ENCODE assay signal across 8 mouse cellular contexts in the genomic region with DNA sequence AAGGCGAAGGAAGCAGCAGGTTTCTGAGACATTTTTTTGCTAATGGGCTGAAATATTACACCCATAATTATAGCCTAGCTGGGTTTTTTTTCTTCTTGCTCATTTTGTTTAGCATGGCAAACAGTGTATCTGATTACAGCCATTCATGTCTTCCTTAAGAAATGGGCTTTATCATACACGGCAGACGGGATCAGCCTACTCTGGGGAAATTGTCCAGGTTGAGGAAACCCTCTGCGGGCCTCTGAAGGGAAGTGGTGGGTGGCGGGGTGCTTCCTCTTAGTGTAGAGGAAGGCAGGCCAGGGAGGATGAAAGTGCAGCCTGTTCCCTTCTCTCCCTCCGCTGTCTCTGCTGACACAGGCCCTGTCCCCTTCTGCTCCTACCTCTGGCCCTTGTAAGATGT.
DNase-seq lines count a peak whose midpoint lies in the region; ATAC-seq and TF ChIP-seq lines count a peak whose summit lies in the region.

No protein-coding gene starts in this region.

- peak; percentile 22 for DNase-seq in liver, adult 2 months (ENCODE audit: extremely low read depth, low read depth, low spot score)
- DNase-seq in embryonic facial prominence, embryonic 14.5 days (ENCODE audit: low spot score), result peak; percentile 70
- peak; percentile 68 for DNase-seq in lung, postnatal 36 days
- DNase-seq in thymus, postnatal 10 days (ENCODE audit: low spot score in 2 of 2), result peak; percentile 47 to 64
- no peak for DNase-seq in right cerebral cortex, postnatal 4 days
- no peak for DNase-seq in hindbrain, embryonic 11.5 days (ENCODE audit: low spot score)
- DNase-seq in cerebellum, postnatal 36 days, result no peak

- ATAC-seq in liver, embryonic 12.5 days, result no peak
- peak; percentile 87 for ATAC-seq in embryonic facial prominence, embryonic 14.5 days (ENCODE audit: low read depth)
- ATAC-seq in hindbrain, embryonic 11.5 days (ENCODE audit: low FRiP score), result no peak

- H3K4me3 ChIP-seq in liver, adult 2 months (ENCODE audit: insufficient read depth, low read depth, low read length), result no peak overlapping the region
- H3K4me3 ChIP-seq in liver, embryonic 12.5 days, result no peak overlapping the region
- H3K4me3 ChIP-seq in embryonic facial prominence, embryonic 14.5 days (ENCODE audit: low read depth, low read length), result no peak overlapping the region
- no peak overlapping the region for H3K4me3 ChIP-seq in hindbrain, embryonic 11.5 days (ENCODE audit: low read depth, low read length)

- H3K9me3 ChIP-seq in liver, embryonic 12.5 days (replicated peaks), result no peaks in the 10 kb centered on the region
- no peaks in the 10 kb centered on the region for H3K9me3 ChIP-seq in embryonic facial prominence, embryonic 14.5 days (ENCODE audit: control insufficient read depth, low read length)
- H3K9me3 ChIP-seq in hindbrain, embryonic 11.5 days (ENCODE audit: control insufficient read depth, low read length), result no peaks in the 10 kb centered on the region

- TF ChIP-seq CTCF in liver, adult 2 months (IDR thresholded peaks at IDR 0.05; ENCODE audit: low read depth, low read length), result no peak

- H3K79me2 ChIP-seq in liver, adult 2 months (ENCODE audit: control insufficient read depth, insufficient read depth, low read length), result no peaks in the 10 kb centered on the region

- H3K27ac ChIP-seq in liver, adult 2 months (replicated peaks; ENCODE audit: insufficient read depth, low read depth, low read length), result no peak overlapping the region
- no peak overlapping the region for H3K27ac ChIP-seq in liver, embryonic 12.5 days
- no peak overlapping the region for H3K27ac ChIP-seq in embryonic facial prominence, embryonic 14.5 days (replicated peaks; ENCODE audit: low read depth, low read length)
- no peak overlapping the region for H3K27ac ChIP-seq in hindbrain, embryonic 11.5 days (ENCODE audit: low read depth, low read length)

- no peak overlapping the region for H3K9ac ChIP-seq in liver, adult 2 months (ENCODE audit: low read depth, low read length)
- no peak overlapping the region for H3K9ac ChIP-seq in liver, embryonic 12.5 days
- H3K9ac ChIP-seq in embryonic facial prominence, embryonic 14.5 days (ENCODE audit: low read depth, low read length), result no peak overlapping the region
- no peak overlapping the region for H3K9ac ChIP-seq in hindbrain, embryonic 11.5 days (ENCODE audit: low read depth, low read length)

- no peaks in the 10 kb centered on the region for H3K36me3 ChIP-seq in liver, adult 2 months (ENCODE audit: control insufficient read depth, insufficient read depth, low read length)
- H3K36me3 ChIP-seq in liver, embryonic 12.5 days, result no peaks in the 10 kb centered on the region
- H3K36me3 ChIP-seq in embryonic facial prominence, embryonic 14.5 days (ENCODE audit: control insufficient read depth, insufficient read depth, low read length), result no peaks in the 10 kb centered on the region
- no peaks in the 10 kb centered on the region for H3K36me3 ChIP-seq in hindbrain, embryonic 11.5 days (ENCODE audit: control insufficient read depth, insufficient read depth, low read length)

- no peak for TF ChIP-seq POLR2A in liver, adult 2 months (IDR thresholded peaks at IDR 0.05; ENCODE audit: extremely low read depth, insufficient read depth, low read length)

- WGBS in liver, adult 2 months, result 70% methylated on average over 6 of the region's 6 CpGs
- 18% methylated on average over 6 of the region's 6 CpGs for WGBS in liver, embryonic 12.5 days (ENCODE audit: insufficient replicate concordance)
- WGBS in embryonic facial prominence, embryonic 14.5 days, result 31% methylated on average over 6 of the region's 6 CpGs
- 71% methylated on average over 6 of the region's 6 CpGs for WGBS in hindbrain, embryonic 11.5 days

- H3K4me2 ChIP-seq in liver, embryonic 12.5 days, result no peak overlapping the region
- no peak overlapping the region for H3K4me2 ChIP-seq in embryonic facial prominence, embryonic 14.5 days (ENCODE audit: low read depth, low read length)
- no peak overlapping the region for H3K4me2 ChIP-seq in hindbrain, embryonic 11.5 days (replicated peaks; ENCODE audit: low read depth, low read length)

- no peaks in the 10 kb centered on the region for H3K4me1 ChIP-seq in liver, adult 2 months (ENCODE audit: control insufficient read depth, insufficient read depth, low read length)
- H3K4me1 ChIP-seq in liver, embryonic 12.5 days, result 0 out of 2 replicates have a peak, but pooled peaks cover 3% of the 10 kb centered on the region
- H3K4me1 ChIP-seq in embryonic facial prominence, embryonic 14.5 days (ENCODE audit: control insufficient read depth, insufficient read depth, low read length), result no peaks in the 10 kb centered on the region
- H3K4me1 ChIP-seq in hindbrain, embryonic 11.5 days (replicated peaks; ENCODE audit: control insufficient read depth, insufficient read depth, low read length), result no peaks in the 10 kb centered on the region

- H3K27me3 ChIP-seq in liver, adult 2 months (ENCODE audit: control insufficient read depth, insufficient read depth, low read length), result peaks cover 5% of the 10 kb centered on the region; the same call in 1 of the 2 replicates
- H3K27me3 ChIP-seq in liver, embryonic 12.5 days (replicated peaks), result no peaks in the 10 kb centered on the region
- no peaks in the 10 kb centered on the region for H3K27me3 ChIP-seq in embryonic facial prominence, embryonic 14.5 days (replicated peaks; ENCODE audit: control insufficient read depth, insufficient read depth, low read length)
- H3K27me3 ChIP-seq in hindbrain, embryonic 11.5 days (ENCODE audit: control insufficient read depth, insufficient read depth, low read length), result no peaks in the 10 kb centered on the region

Comparison
In these comparisons a context has a peak if more than half of its experiments do, and no peak if none do; other contexts are left out.
1. DNase-seq: peak in liver, adult 2 months (single experiment), embryonic facial prominence, embryonic 14.5 days (single experiment), lung, postnatal 36 days (single experiment) and thymus, postnatal 10 days (2 of 2); none in right cerebral cortex, postnatal 4 days (single experiment), hindbrain, embryonic 11.5 days (single experiment) and cerebellum, postnatal 36 days (0 of 2).